Mouse (Mus musculus): ENCODE measurements around the gene Zyx.

The Zyx gene

GRCm38 (mm10) chr6:42356913-42357312 lies 7.5 kb downstream of the Zyx start:
- TF ChIP-seq GATA4 (IDR thresholded peaks at IDR 0.05; ENCODE audit: insufficient replicate concordance, low read length): no peak

- TF ChIP-seq GATA4 (IDR thresholded peaks at IDR 0.05; ENCODE audit: insufficient replicate concordance, low read length): no peak
Observed at GRCm38 (mm10) chr6:42357901-42358300, 8.5 kb downstream of the Zyx start.

GRCm38 (mm10) chr6:42358901-42359300 lies 9.5 kb downstream of the Zyx start:
- TF ChIP-seq GATA4 (IDR thresholded peaks at IDR 0.05; ENCODE audit: insufficient replicate concordance, low read length): no peak

- TF ChIP-seq GATA4 (IDR thresholded peaks at IDR 0.05; ENCODE audit: insufficient replicate concordance, low read length): peak; percentile 72; the same call in 1 of the 2 replicates
Observed at GRCm38 (mm10) chr6:42359364-42360147, 10.1 kb downstream of the Zyx start.

- TF ChIP-seq GATA4 (IDR thresholded peaks at IDR 0.05; ENCODE audit: insufficient replicate concordance, low read length): no peak
Observed at GRCm38 (mm10) chr6:42360231-42360840, 10.9 kb downstream of the Zyx start.

- TF ChIP-seq GATA4 (IDR thresholded peaks at IDR 0.05; ENCODE audit: insufficient replicate concordance, low read length): no peak
Observed at GRCm38 (mm10) chr6:42361041-42361895, 11.8 kb downstream of the Zyx start.

GRCm38 (mm10) chr6:42362074-42362473 lies 12.6 kb downstream of the Zyx start:
- TF ChIP-seq GATA4 (IDR thresholded peaks at IDR 0.05; ENCODE audit: insufficient replicate concordance, low read length): no peak

GRCm38 (mm10) chr6:42362497-42362896 lies 13.1 kb downstream of the Zyx start:
- TF ChIP-seq GATA4 (IDR thresholded peaks at IDR 0.05; ENCODE audit: insufficient replicate concordance, low read length): no peak

GRCm38 (mm10) chr6:42362974-42363373 lies 13.5 kb downstream of the Zyx start:
- no peak for TF ChIP-seq GATA4 (IDR thresholded peaks at IDR 0.05; ENCODE audit: insufficient replicate concordance, low read length)

GRCm38 (mm10) chr6:42364066-42364465 lies 14.6 kb downstream of the Zyx start:
- no peak for TF ChIP-seq GATA4 (IDR thresholded peaks at IDR 0.05; ENCODE audit: insufficient replicate concordance, low read length)

- TF ChIP-seq GATA4 (IDR thresholded peaks at IDR 0.05; ENCODE audit: insufficient replicate concordance, low read length): no peak
Observed at GRCm38 (mm10) chr6:42364607-42365006, 15.2 kb downstream of the Zyx start.

- TF ChIP-seq GATA4 (IDR thresholded peaks at IDR 0.05; ENCODE audit: insufficient replicate concordance, low read length): no peak
Observed at GRCm38 (mm10) chr6:42365215-42365614, 15.8 kb downstream of the Zyx start.

GRCm38 (mm10) chr6:42369870-42370269 lies 20.4 kb downstream of the Zyx start:
- TF ChIP-seq GATA4 (IDR thresholded peaks at IDR 0.05; ENCODE audit: insufficient replicate concordance, low read length): no peak

- no peak for TF ChIP-seq GATA4 (IDR thresholded peaks at IDR 0.05; ENCODE audit: insufficient replicate concordance, low read length)
Observed at GRCm38 (mm10) chr6:42370630-42371363, 21.4 kb downstream of the Zyx start.

- TF ChIP-seq GATA4 (IDR thresholded peaks at IDR 0.05; ENCODE audit: insufficient replicate concordance, low read length): no peak
Observed at GRCm38 (mm10) chr6:42372001-42372400, 22.6 kb downstream of the Zyx start.
